Mouse (Mus musculus) hindbrain, postnatal 0 days (tissue): ENCODE data around the gene Hsd17b13. TPM values are rescaled to one million over a fixed set of nuclear protein-coding genes. Genes with fewer than 3 reads are reported as not detected.

Source experiments
- ATAC-seq: fragments of 200-750 bp; cut with Nextera tagmentation; 2 replicates; pipeline ENCODE4 v1.8.0; 2017; ENCODE audit warnings: mild to moderate bottlenecking, moderate TSS enrichment, moderate library complexity
- DNase-seq: peaks from one replicate; pipeline ENCODE4 v3.0.0-alpha.2; 2015; ENCODE audit warnings: low spot score
- H3K27ac ChIP-seq: fragments of 300-500 bp; sonication (generic); 2 replicates; pipeline ENCODE4 v1.5.1; 2014; ENCODE audit warnings: mild to moderate bottlenecking
- H3K27me3 ChIP-seq: fragments of 300-500 bp; sonication (generic); 2 replicates; pipeline ENCODE4 v1.6.1; 2014; ENCODE audit warnings: low read length, mixed read lengths; ENCODE audit not compliant: insufficient read depth
- H3K36me3 ChIP-seq: fragments of 300-500 bp; sonication (generic); 2 replicates; pipeline ENCODE4 v1.6.1; 2014; ENCODE audit warnings: low read length, mixed read lengths; ENCODE audit not compliant: insufficient read depth
- H3K4me1 ChIP-seq: fragments of 300-500 bp; sonication (generic); 2 replicates; pipeline ENCODE4 v1.6.1; 2014; ENCODE audit warnings: antibody characterized with exemption, low read length, mixed read lengths; ENCODE audit not compliant: insufficient read depth
- H3K4me2 ChIP-seq: fragments of 300-500 bp; sonication (generic); 2 replicates; pipeline ENCODE4 v1.6.1; 2014; ENCODE audit warnings: low read depth, mild to moderate bottlenecking, low read length, moderate library complexity, mixed read lengths
- H3K4me3 ChIP-seq: fragments of 300-500 bp; sonication (generic); 2 replicates; pipeline ENCODE4 v1.5.1; 2014; ENCODE audit warnings: low read length
- H3K9ac ChIP-seq: fragments of 300-500 bp; sonication (generic); replicated peaks from 2 replicates; pipeline ENCODE4 v1.6.1; 2014; ENCODE audit warnings: mild to moderate bottlenecking, low read length, moderate library complexity, mixed read lengths
- H3K9me3 ChIP-seq: fragments of 300-500 bp; sonication (generic); 2 replicates; pipeline ENCODE4 v1.6.1; 2016; ENCODE audit warnings: low read length, mixed read lengths
- CTCF ChIP-seq: IDR thresholded peaks from 2 replicates; pipeline ENCODE4 v1.5.1; 2016; ENCODE audit warnings: antibody characterized with exemption, control low read depth, low read depth
- WGBS: fragments of 180-500 bp; shearing (Covaris S2); extraction: QIAGEN DNeasy Blood & Tissue Kit; methylation state at CpG from one replicate; pipeline ENCODE4 v1.1.7; 2014; 5-methylcytosine and 5-hydroxymethylcytosine counted together
- polyA plus RNA-seq: library from polyadenylated mRNA; unstranded; fragments of >200 nt; fragmentation: Nextera tagmentation; extraction: Ambion mirVana; gene quantifications from 2 replicates; pipeline ENCODE4 v1.2.1, GENCODE M21; 2015
- total RNA-seq: library from RNA; depleted of rRNA; stranded (reverse); fragments of >200 nt; gene quantifications from 2 replicates; pipeline ENCODE4 v1.2.3, GENCODE M21; 2014

The Hsd17b13 gene
- total and polyA plus RNA-seq, 2 experiments from 2014 or later, result not detected

DNA sequence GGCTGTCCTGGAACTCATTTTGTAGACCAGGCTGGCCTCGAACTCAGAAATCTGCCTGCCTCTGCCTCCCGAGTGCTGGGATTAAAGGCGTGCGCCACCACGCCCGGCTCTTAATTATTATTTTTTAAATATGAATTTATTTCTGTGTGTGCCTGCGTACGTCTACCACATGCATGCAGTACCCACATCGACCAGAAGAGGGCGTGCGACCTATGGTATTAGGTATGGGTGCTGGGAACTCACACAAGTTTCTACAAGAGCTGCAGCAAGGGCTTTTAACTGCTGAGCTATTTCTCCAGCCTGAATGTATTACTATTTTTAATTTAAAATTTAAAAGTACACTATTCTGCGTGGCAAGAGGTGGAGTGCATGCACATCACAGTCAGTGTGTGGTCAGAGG lies 50.8 kb downstream of the Hsd17b13 start:
- H3K9me3 ChIP-seq, result no peaks in the 10 kb centered on the region
- H3K4me1 ChIP-seq, result no peaks in the 10 kb centered on the region
- no peak overlapping the region for H3K9ac ChIP-seq
- H3K27me3 ChIP-seq, result no peaks in the 10 kb centered on the region
- WGBS, result 68% methylated on average over 12 of the region's 12 CpGs
- no peaks in the 10 kb centered on the region for H3K36me3 ChIP-seq
- peak; percentile 62 for TF ChIP-seq CTCF
- no peak overlapping the region for H3K4me2 ChIP-seq
- ATAC-seq (no peak), DNase-seq (peak; percentile 25)
- no peak overlapping the region for H3K27ac ChIP-seq
- no peak overlapping the region for H3K4me3 ChIP-seq

DNA sequence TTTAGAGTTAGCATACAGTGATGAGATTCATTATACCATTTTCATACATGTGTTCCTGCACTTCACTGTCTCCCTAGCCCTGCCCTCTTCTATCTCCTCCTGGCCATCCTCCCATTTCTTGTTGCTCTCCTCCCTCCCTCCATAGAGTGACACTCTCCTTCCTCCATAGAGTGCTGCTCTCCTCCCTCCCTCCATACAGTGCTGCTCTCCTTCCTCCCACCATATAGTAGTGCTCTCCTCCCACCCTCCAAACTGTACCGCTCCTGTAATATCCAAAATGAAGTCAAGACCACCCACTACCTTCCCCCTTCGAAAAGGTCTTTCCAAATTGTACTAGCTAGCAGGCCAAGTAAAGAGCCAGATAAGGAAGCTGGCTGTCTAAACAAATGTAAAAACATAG lies 53.5 kb downstream of the Hsd17b13 start:
- WGBS, result 91% methylated on average over 2 of the region's 2 CpGs
- H3K9ac ChIP-seq, result no peak overlapping the region
- H3K27me3 ChIP-seq, result no peaks in the 10 kb centered on the region
- DNase-seq (no peak), ATAC-seq (no peak)
- no peak overlapping the region for H3K27ac ChIP-seq
- H3K4me3 ChIP-seq, result no peak overlapping the region
- H3K4me1 ChIP-seq, result no peaks in the 10 kb centered on the region
- no peak overlapping the region for H3K4me2 ChIP-seq
- TF ChIP-seq CTCF, result no peak
- no peaks in the 10 kb centered on the region for H3K9me3 ChIP-seq
- no peaks in the 10 kb centered on the region for H3K36me3 ChIP-seq

- H3K4me1 ChIP-seq, result no peaks in the 10 kb centered on the region
- no peak overlapping the region for H3K4me3 ChIP-seq
- no peaks in the 10 kb centered on the region for H3K36me3 ChIP-seq
- H3K4me2 ChIP-seq, result no peak overlapping the region
- no peak overlapping the region for H3K9ac ChIP-seq
- no peak for DNase-seq
- no peaks in the 10 kb centered on the region for H3K27me3 ChIP-seq
- no peaks in the 10 kb centered on the region for H3K9me3 ChIP-seq
- ATAC-seq, result no peak
- no peak for TF ChIP-seq CTCF
- H3K27ac ChIP-seq, result no peak overlapping the region
- 79% methylated on average over 6 of the region's 6 CpGs for WGBS
Observed at GRCm38 (mm10) chr5:103923101-103923500, 54.1 kb downstream of the Hsd17b13 start.

GRCm38 (mm10) chr5:103922436-103922835 lies 54.8 kb downstream of the Hsd17b13 start:
- Histone ChIP-seq H3K9me3 (no peaks in the 10 kb centered on the region), H3K27ac (no peak overlapping the region), H3K4me2 (no peak overlapping the region), H3K4me1 (no peaks in the 10 kb centered on the region), H3K36me3 (no peaks in the 10 kb centered on the region), H3K27me3 (no peaks in the 10 kb centered on the region), H3K4me3 (no peak overlapping the region), H3K9ac (no peak overlapping the region)
- ATAC-seq (no peak), DNase-seq (no peak)
- WGBS, result 66% methylated on average over 5 of the region's 5 CpGs
- no peak for TF ChIP-seq CTCF

DNA sequence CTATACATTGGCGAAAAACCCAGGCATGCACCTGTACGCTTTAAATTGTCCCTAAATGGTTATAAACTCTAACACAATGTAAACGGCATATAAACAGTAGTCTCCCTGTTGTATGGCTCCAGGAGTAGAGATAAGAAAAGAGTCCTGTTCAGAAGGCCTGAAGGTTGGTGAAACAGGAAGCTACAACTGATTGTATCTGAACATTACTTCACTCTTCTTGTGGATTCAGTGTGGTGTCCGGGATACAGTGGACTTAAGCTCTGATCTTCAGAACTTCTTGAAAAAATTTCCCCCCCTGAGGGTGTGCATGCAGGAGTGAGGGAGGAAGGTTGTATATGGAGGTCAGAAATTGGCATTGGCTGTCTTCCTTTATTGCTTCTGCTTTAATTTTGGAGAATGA lies 57.7 kb downstream of the Hsd17b13 start:
- Histone ChIP-seq H3K4me1 (no peaks in the 10 kb centered on the region), H3K4me3 (no peak overlapping the region), H3K27me3 (no peaks in the 10 kb centered on the region), H3K27ac (no peak overlapping the region), H3K9me3 (no peaks in the 10 kb centered on the region), H3K9ac (no peak overlapping the region), H3K4me2 (no peak overlapping the region), H3K36me3 (no peaks in the 10 kb centered on the region)
- no peak for ATAC-seq
- WGBS, result 92% methylated on average over 4 of the region's 4 CpGs
- no peak for DNase-seq
- TF ChIP-seq CTCF, result no peak

GRCm38 (mm10) chr5:103918233-103918632 lies 59.0 kb downstream of the Hsd17b13 start:
- H3K4me1 ChIP-seq, result no peaks in the 10 kb centered on the region
- DNase-seq (no peak), ATAC-seq (no peak)
- no peaks in the 10 kb centered on the region for H3K36me3 ChIP-seq
- H3K9me3 ChIP-seq, result no peaks in the 10 kb centered on the region
- no peak overlapping the region for H3K4me3 ChIP-seq
- no peak for TF ChIP-seq CTCF
- H3K27me3 ChIP-seq, result no peaks in the 10 kb centered on the region
- no peak overlapping the region for H3K9ac ChIP-seq
- no peak overlapping the region for H3K4me2 ChIP-seq
- H3K27ac ChIP-seq, result no peak overlapping the region
- 76% methylated on average over 3 of the region's 3 CpGs for WGBS

- WGBS, result 46% methylated on average over 8 of the region's 8 CpGs
- TF ChIP-seq CTCF, result peak; percentile 32
- Histone ChIP-seq H3K9me3 (no peaks in the 10 kb centered on the region), H3K36me3 (no peaks in the 10 kb centered on the region), H3K27ac (no peak overlapping the region), H3K9ac (no peak overlapping the region), H3K4me1 (no peaks in the 10 kb centered on the region), H3K4me3 (no peak overlapping the region), H3K4me2 (no peak overlapping the region), H3K27me3 (no peaks in the 10 kb centered on the region)
- DNase-seq (peak; percentile 24), ATAC-seq (no peak)
Observed at GRCm38 (mm10) chr5:103917357-103917895, 59.8 kb downstream of the Hsd17b13 start.
